Mouse (Mus musculus) lung, adult 2 months (tissue): ENCODE measurements around the gene Fam213b. TPM values are rescaled to one million over a fixed set of nuclear protein-coding genes. Genes with fewer than 3 reads are reported as not detected.

ENCODE experiments used
- DNase-seq: peaks from one replicate; pipeline ENCODE4 v3.0.0; 2022
- H3K4me1 ChIP-seq: fragments of 200-500 bp; 2 replicates; pipeline ENCODE4 v1.6.1; 2011; ENCODE audit warnings: low read length; ENCODE audit not compliant: control insufficient read depth, insufficient read depth
- H3K4me3 ChIP-seq: fragments of 200-500 bp; replicated peaks from 2 replicates; pipeline ENCODE3; 2011; ENCODE audit warnings: low read depth, mild to moderate bottlenecking, control low read depth, low read length; ENCODE audit errors: extremely low read depth
- CTCF ChIP-seq: fragments of 200-500 bp; IDR thresholded peaks from 2 replicates; pipeline ENCODE4 v1.5.1; 2011; ENCODE audit warnings: mild to moderate bottlenecking, low read length, control low read depth; ENCODE audit not compliant: insufficient read depth
- POLR2A ChIP-seq: fragments of 200-500 bp; IDR thresholded peaks from 2 replicates; pipeline ENCODE4 v1.6.1; 2011; ENCODE audit warnings: low read depth, mild to moderate bottlenecking, control low read depth, low read length, borderline replicate concordance; ENCODE audit errors: extremely low read depth
- WGBS: fragments of 180-500 bp; shearing (Covaris S2); methylation state at CpG from one replicate; pipeline ENCODE4 v1.1.7; 2018; 5-methylcytosine and 5-hydroxymethylcytosine counted together
- polyA plus RNA-seq: library from polyadenylated mRNA; depleted of rRNA; stranded (reverse); fragments of >200 nt; gene quantifications from 2 replicates; pipeline ENCODE4 v1.2.3, GENCODE M21; 2012

Gene Fam213b
- polyA plus RNA-seq, 1 experiment, result 14.8 TPM

DNA sequence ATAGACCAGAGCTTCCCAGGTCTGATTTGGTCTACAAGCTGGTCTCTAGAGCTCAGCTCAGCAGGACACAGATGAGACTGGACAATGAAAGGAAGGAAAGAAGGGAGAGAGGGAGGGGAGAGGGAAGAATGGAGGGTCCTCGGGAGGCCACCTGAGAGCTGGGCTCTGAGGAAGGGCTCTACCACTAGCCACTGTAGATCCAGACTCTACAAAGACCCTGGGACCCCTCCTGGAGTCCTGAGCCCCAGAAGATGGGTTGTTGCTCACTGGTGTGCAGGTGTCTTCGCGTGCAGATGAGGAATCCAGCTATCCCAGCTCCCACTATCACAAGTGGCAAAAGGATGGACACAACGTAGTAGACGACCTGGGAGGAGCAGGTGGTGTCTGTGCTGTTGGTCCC is 24.0 kb upstream of the Fam213b start:
- WGBS, result 82% methylated on average over 5 of the region's 5 CpGs
- TF ChIP-seq POLR2A (no peak), CTCF (no peak)

DNA sequence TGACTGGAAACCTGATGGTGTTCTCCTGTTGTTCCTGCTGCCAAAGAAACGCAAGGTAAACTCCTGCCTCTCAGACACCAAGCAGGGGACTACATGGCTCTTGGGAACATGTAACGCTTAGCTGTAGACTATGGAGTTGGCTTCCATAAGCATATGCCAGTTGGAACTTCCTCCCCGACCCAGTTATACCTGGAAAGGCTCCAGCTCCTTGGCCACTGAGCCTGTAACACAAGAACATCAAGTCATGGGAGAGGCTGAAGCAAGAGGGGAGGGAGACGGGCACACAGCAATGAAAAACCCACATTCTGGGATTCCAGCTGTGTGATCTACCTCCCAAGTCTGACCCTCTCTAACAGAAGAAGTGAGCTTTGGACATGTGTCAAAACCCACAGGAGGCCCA is 23.4 kb upstream of the Fam213b start:
- H3K4me1 ChIP-seq, result no peaks in the 10 kb centered on the region
- WGBS, result 72% methylated on average over 4 of the region's 4 CpGs
- DNase-seq, result no peak
- TF ChIP-seq POLR2A (no peak), CTCF (no peak)
- H3K4me3 ChIP-seq, result no peak overlapping the region

More for the DNA sequence above, 24.0 kb upstream of the Fam213b start:
- no peaks in the 10 kb centered on the region for H3K4me1 ChIP-seq
- no peak for DNase-seq
- H3K4me3 ChIP-seq, result no peak overlapping the region

DNA sequence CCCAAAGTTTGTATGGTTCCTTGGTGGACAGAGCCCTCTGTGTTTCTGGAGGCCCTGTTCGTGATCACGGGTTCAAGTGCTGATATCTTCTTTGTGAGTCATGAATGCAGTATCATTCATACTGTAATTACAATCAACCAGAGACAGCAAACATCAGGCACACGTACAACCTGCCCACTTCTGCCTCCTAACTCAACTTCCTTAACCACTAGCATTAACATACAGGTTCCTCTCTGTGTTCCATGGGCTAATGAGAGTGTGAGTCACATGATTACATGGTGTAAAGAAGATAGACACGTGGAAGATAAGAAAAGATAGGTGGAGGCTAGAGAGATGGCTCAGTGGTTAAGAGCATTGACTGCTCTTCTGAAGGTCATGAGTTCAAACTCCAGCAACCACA is 17.7 kb upstream of the Fam213b start:
- no peak for DNase-seq
- H3K4me1 ChIP-seq, result no peaks in the 10 kb centered on the region
- 82% methylated on average over 4 of the region's 4 CpGs for WGBS

DNA sequence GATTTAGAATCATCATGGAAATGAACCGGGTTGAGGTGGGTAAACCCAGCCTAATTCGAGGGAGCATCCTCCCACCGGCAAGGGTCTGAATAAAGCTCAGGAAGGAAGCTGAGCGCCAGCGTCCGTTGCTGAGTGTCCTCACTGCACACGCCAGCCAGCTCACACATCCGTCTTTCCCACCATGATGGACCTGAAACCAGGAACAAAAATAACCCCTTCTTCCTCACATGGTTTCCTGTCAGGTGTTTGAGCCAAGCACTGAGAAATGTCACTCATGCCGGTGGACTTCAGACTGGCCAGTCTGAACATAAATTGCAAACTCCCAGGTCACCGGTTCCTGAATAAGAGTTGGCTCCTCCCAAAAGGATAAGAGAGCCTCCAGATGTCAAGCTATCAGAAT is 16.4 kb upstream of the Fam213b start:
- H3K4me3 ChIP-seq, result no peak overlapping the region
- no peak for DNase-seq
- TF ChIP-seq POLR2A (no peak), CTCF (no peak)
- 43% methylated on average over 10 of the region's 10 CpGs for WGBS
- H3K4me1 ChIP-seq, result no peaks in the 10 kb centered on the region

More for the DNA sequence above, 17.7 kb upstream of the Fam213b start:
- no peak overlapping the region for H3K4me3 ChIP-seq
- TF ChIP-seq CTCF (no peak), POLR2A (no peak)

DNA sequence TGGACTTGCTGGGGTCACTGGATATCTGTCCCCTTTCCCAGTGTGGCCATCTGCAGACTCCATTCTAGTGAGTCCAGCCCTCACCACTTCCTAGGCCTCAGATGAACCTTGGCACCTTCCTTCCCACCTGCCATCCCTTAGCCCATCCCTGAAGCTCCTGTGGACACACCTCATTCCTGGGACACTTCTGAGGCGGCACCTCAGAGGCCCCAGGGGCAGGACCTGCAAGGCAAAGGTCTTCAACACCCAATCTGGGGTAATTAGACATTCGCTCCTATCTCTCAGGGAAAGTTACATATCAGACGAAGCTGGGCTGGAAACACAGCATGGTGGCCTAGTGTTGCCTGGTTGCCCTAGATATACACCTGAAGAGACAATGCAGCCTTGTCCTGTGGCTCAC is 15.8 kb upstream of the Fam213b start:
- TF ChIP-seq POLR2A (no peak), CTCF (no peak)
- DNase-seq, result no peak
- WGBS, result 82% methylated on average over 3 of the region's 3 CpGs
- H3K4me3 ChIP-seq, result no peak overlapping the region
- no peaks in the 10 kb centered on the region for H3K4me1 ChIP-seq

DNA sequence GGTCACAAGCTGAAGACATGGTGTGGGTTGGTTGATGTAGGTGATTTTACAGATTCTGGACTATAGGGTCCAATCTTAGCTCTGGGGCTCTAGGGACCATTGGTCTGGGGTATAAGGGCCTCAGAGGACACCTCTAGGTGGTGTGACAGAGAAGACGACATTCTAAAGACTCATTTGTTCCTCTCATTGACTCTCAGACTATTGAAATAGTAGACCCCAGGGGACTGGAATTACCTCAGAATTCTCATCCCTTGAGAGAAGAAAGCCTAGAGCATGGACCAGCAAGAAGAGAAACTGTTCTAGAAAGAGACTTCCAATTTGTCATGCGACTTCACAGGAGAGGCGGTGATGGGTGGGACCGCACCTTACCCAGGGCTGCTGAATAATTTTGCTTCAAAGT is 15.3 kb upstream of the Fam213b start:
- WGBS, result 93% methylated on average over 4 of the region's 4 CpGs
- TF ChIP-seq POLR2A (no peak), CTCF (no peak)
- DNase-seq, result no peak
- Histone ChIP-seq H3K4me3 (no peak overlapping the region), H3K4me1 (no peaks in the 10 kb centered on the region)

DNA sequence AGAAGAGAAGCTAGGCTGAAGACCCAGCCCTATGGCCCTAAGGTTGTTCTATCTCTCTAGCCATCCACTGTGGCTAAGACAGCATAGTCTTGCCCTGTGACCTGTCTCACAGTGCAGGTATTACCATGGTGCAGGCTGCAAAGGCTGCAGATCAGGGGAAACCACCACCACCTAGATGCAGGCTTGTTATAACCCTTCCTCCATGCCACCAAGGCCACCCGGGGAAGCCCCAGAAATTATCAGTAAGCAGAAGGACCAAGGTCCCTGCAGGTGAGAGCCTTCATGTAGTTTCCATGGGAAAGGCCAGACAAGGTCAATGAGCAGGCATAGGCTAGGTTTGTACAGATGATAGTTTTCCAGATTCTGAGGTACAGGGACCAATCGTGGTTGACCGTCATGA is 14.9 kb upstream of the Fam213b start:
- WGBS, result 86% methylated on average over 3 of the region's 3 CpGs
- no peak for DNase-seq
- no peak overlapping the region for H3K4me3 ChIP-seq
- TF ChIP-seq CTCF (no peak), POLR2A (no peak)
- no peaks in the 10 kb centered on the region for H3K4me1 ChIP-seq

DNA sequence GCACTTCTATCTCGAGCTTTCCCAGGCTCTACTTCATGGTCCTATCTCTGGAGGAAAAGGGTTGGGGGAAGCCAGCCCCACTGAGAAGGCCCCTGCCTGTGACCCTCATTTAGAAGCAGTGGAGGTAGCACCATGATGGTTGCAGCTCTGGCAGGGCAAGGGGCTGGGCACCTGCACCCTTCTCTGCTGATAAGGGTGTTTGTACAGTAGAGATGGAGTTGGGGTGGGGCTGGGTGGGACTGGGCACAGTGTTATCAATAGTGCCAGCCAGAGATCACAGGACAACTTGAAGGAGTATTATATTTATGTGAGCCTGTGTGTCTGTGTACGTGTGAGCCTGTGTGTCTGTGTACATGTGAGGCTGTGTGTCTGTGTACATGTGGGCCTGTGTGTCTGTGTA is 12.7 kb upstream of the Fam213b start:
- no peak for DNase-seq
- WGBS, result 48% methylated on average over 2 of the region's 2 CpGs
- no peak overlapping the region for H3K4me3 ChIP-seq
- TF ChIP-seq CTCF (no peak), POLR2A (no peak)
- H3K4me1 ChIP-seq, result no peaks in the 10 kb centered on the region

DNA sequence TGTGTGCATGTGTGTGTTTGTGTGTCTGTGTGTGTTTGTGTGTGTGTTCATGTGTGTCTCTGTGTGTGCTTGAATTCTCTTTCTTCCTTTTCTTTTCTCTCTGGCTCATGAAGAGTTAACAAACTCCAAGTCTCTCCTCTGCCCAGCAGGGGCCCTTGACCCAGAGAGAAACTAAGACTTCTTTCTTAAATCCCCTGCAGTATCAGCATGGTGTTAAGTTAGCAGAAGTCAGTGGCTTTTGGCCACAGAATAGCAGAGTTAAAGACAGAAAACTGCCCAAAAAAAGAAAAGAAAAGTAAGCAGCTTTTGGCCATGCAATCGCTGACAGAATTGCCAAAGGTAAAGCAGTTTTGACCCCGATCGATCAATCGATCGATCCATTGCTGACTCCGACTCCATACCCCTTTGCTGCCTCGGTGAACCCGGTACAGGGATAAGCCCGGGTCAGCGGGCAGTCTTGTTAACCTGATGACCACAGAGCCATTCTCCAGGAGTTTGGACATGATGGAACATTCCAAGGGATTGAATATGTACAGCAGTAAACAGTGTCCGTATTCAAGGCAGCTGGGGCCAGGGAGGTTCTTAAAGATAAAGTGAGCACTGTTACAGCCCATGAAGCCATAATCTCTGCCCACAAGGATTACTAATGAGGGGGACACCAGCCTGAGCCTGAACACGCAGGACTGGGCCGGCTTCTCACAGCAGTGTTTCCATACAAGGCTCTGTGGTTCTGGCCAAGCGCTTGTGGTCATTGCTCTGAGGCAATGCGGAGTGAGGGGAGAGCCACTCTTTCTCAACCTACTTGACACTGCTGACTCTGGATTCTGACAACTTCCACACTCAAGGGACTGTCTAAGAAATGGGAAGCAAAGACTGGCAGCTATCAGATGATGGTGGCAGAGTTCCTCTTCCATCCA is 11.9 kb upstream of the Fam213b start:
- H3K4me3 ChIP-seq, result no peak overlapping the region
- H3K4me1 ChIP-seq, result no peaks in the 10 kb centered on the region
- no peak for DNase-seq
- 27% methylated on average over 15 of the region's 15 CpGs for whole genome bisulfite sequencing
- TF ChIP-seq CTCF, result no peak
- TF ChIP-seq POLR2A, result no peak

DNA sequence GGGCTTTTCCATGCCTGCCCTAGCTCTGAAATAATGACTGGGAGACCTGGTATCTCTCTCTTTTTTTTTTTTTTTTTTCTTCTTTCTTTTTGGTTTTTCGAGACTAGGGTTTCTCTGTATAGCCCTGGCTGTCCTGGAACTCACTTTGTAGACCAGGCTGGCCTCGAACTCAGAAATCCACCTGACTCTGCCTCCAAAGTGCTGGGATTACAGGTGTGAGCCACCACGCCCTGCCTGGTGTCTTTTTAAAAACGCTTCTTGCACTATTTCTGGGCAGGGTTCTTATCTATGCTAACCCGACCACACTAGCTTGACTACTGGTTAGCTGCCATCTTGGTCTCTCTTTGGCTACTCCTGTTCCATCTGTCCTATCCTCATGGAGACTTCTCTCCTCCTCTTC is 9.6 kb upstream of the Fam213b start:
- 86% methylated on average over 5 of the region's 5 CpGs for WGBS
- Histone ChIP-seq H3K4me3 (no peak overlapping the region), H3K4me1 (no peaks in the 10 kb centered on the region; the same call in 1 of the 2 replicates)
- no peak for DNase-seq
- TF ChIP-seq POLR2A (no peak), CTCF (no peak)
